Mouse (Mus musculus) lung, embryonic 15.5 days (tissue): Measurements from ENCODE around the gene Pde11a. TPM values are rescaled to one million over a fixed set of nuclear protein-coding genes. Genes with fewer than 3 reads are reported as not detected.
A peak's percentile ranks its signal among the peaks of the same experiment; 100 is the strongest.

Experiments used
- ATAC-seq: fragments of 200-750 bp; cut with Nextera tagmentation; 2 replicates; pipeline ENCODE4 v1.8.0; 2017; ENCODE audit warnings: moderate number of reproducible peaks, borderline replicate concordance; ENCODE audit not compliant: low FRiP score, low TSS enrichment; ENCODE audit errors: extremely low read depth
- H3K27ac ChIP-seq: fragments of 300-500 bp; sonication (generic); 2 replicates; pipeline ENCODE4 v1.5.1; 2015; ENCODE audit warnings: moderate library complexity, mild to moderate bottlenecking, inconsistent platforms
- H3K27me3 ChIP-seq: fragments of 300-500 bp; sonication (generic); 2 replicates; pipeline ENCODE4 v1.6.1; 2015; ENCODE audit warnings: inconsistent platforms
- H3K36me3 ChIP-seq: fragments of 300-500 bp; sonication (generic); 2 replicates; pipeline ENCODE4 v1.6.1; 2015; ENCODE audit warnings: inconsistent platforms
- H3K4me1 ChIP-seq: fragments of 300-500 bp; sonication (generic); 2 replicates; pipeline ENCODE4 v1.6.1; 2015; ENCODE audit warnings: inconsistent platforms
- H3K4me2 ChIP-seq: fragments of 300-500 bp; sonication (generic); 2 replicates; pipeline ENCODE4 v1.6.1; 2015; ENCODE audit warnings: inconsistent platforms, mild to moderate bottlenecking, moderate library complexity
- H3K4me3 ChIP-seq: fragments of 300-500 bp; sonication (generic); 2 replicates; pipeline ENCODE4 v1.5.1; 2015; ENCODE audit warnings: mild to moderate bottlenecking, inconsistent platforms
- H3K9ac ChIP-seq: fragments of 300-500 bp; sonication (generic); 2 replicates; pipeline ENCODE4 v1.6.1; 2015; ENCODE audit warnings: inconsistent platforms
- H3K9me3 ChIP-seq: fragments of 300-500 bp; sonication (generic); 2 replicates; pipeline ENCODE4 v1.6.1; 2016; ENCODE audit warnings: inconsistent platforms
- WGBS: fragments of 180-500 bp; shearing (Covaris S2); methylation state at CpG from one replicate; pipeline ENCODE4 v1.1.7; 2015; 5-methylcytosine and 5-hydroxymethylcytosine counted together
- polyA plus RNA-seq: library from polyadenylated mRNA; unstranded; fragments of >200 nt; fragmentation: Nextera tagmentation; extraction: Ambion mirVana; gene quantifications from 2 replicates; pipeline ENCODE4 v1.2.1, GENCODE M21; 2015

Pde11a gene
- polyA plus RNA-seq, 1 experiment from 2014 or later: 0.14 TPM

DNA sequence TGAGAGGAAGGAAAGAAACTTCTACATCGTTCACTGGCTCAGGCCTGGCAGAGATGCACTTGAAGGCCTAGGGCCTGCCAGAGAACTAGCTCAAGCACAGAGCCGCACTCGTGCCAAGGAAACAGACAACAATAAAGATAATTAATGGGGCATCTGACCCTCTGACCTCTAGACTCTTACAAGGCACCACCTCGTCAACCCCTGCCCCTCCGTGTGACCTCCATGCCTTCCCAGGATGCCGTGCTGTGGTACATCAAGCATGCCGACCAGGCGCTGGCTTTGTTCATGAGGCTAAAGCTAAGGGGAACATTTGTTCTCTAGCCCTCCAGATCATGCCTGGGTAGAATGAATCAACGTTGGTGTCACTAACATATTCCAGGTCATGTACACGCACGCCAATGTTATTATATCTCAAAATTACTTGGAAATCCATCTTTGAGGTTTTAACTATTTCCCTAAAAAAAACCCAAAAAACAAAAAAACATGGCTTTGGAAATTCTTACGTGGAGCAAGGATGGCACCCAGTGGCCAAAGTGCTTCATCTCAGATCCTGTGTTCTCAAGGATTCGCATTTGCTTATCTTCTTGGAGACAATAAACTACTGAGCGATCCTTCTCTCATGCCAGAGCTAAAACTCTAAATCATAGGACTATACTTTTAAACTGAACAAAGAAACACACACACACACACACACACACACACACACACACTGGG is 236.5 kb downstream of the Pde11a start:
- Histone ChIP-seq H3K9me3 (no peaks in the 10 kb centered on the region), H3K27ac (peak overlapping the region; percentile 56; the same call in 1 of the 2 replicates), H3K4me3 (no peak overlapping the region), H3K36me3 (no peaks in the 10 kb centered on the region), H3K4me2 (no peak overlapping the region), H3K9ac (no peak overlapping the region), H3K4me1 (peaks cover 42% of the 10 kb centered on the region), H3K27me3 (no peaks in the 10 kb centered on the region)
- WGBS: 32% methylated on average over 14 of the region's 14 CpGs
- ATAC-seq: no peak

DNA sequence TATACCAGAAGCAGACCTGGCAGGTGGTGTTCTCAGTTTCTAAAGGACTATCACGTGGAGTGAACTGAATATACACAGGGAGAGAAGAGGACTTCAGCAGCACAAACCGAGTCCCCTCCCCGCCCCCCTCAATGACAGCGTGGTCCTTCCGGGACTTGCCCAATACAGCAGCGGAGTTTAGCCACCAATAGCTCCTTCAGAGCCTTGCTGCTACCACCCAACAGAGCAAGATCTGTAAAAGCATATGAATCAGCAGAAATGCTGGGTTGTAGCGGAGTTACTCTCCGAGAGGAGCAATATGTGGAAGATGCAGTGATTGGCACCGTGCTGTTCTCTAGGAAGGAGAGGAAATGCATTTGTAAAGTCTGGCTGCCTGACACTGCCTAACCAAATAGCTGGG is 238.0 kb downstream of the Pde11a start:
- peak overlapping the region; percentile 86 for H3K27ac ChIP-seq
- 44% methylated on average over 9 of the region's 9 CpGs for WGBS
- peaks cover 48% of the 10 kb centered on the region for H3K4me1 ChIP-seq
- no peak for ATAC-seq
- H3K36me3 ChIP-seq: no peaks in the 10 kb centered on the region
- no peaks in the 10 kb centered on the region for H3K27me3 ChIP-seq
- no peak overlapping the region for H3K4me3 ChIP-seq
- no peak overlapping the region for H3K9ac ChIP-seq
- no peak overlapping the region for H3K4me2 ChIP-seq
- no peaks in the 10 kb centered on the region for H3K9me3 ChIP-seq

DNA sequence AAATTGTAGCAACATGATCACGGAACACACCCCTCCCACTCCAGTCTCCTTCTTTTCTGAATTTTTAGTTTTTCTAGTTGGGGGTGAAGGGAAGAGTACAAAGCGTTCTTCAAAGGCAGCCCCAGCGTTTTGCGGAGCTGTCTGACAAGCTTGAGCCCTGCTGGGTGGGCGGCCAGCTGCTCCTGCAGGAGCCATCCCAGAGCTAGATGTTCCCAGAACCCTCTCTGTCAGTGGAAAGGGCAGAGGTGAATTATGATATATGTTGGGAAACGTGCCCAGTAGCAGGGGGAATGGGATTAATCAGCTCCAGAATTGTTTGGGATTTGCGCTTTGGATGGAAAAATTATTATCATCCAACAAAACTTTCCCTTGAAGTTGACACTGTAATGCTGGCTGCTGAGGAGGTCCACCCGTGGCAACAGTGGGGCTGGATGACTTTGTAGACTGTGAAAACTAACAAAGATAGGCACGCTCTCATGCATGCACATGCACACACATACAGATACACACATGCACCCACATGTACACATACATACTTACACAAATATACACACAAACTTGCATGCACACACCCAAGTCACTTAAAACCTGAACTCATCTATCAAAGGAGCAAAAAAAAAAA is 238.7 kb downstream of the Pde11a start:
- peak; percentile 89 for ATAC-seq
- Histone ChIP-seq H3K9me3 (no peaks in the 10 kb centered on the region), H3K27ac (peak overlapping the region; percentile 86), H3K36me3 (no peaks in the 10 kb centered on the region), H3K27me3 (no peaks in the 10 kb centered on the region), H3K9ac (no peak overlapping the region), H3K4me2 (no peak overlapping the region), H3K4me1 (peaks cover 48% of the 10 kb centered on the region), H3K4me3 (no peak overlapping the region)
- 36% methylated on average over 9 of the region's 9 CpGs for WGBS

DNA sequence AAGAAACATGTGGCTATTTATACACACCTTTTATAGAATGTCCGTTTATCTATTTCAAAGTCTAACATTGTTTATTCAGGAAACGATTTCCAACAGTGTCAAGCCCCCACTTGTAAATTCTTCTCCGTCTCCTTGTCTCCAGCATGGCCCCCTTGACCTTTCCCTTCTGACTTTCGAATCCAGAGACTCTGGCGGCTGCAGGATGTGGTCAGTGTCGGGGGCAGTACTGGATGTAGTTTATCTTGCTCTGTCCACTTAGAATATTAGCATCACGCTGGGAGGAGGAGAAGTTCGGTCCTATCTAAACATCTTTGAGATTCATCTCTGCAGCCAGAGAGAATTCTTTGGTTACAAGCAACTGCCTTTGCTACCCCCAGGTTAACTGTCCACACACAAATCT is 240.2 kb downstream of the Pde11a start:
- no peaks in the 10 kb centered on the region for H3K36me3 ChIP-seq
- 5% methylated on average over 8 of the region's 8 CpGs for WGBS
- H3K27ac ChIP-seq: peak overlapping the region; percentile 86

DNA sequence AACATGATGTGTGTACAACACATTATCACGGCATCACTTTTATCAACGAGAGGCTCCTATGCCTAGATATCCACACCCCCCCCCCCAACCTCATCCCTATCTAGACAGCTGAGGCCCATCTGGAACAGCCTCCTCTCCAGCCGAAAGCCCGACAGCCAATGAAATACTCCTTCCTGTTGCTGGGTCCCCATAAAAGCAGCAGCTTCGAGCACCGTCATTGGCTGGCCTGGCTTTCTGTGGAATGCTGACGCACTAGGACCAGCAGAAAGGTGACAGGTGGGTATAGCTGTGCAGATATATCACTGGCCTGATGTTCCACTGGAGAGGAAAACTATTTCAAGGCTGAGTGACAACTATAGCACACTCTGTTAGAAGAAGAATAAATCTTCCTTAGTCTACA is 240.7 kb downstream of the Pde11a start:
- Histone ChIP-seq H3K36me3 (no peaks in the 10 kb centered on the region), H3K9me3 (no peaks in the 10 kb centered on the region), H3K4me3 (no peak overlapping the region), H3K27ac (peak overlapping the region; percentile 86), H3K9ac (no peak overlapping the region), H3K27me3 (no peaks in the 10 kb centered on the region), H3K4me2 (peak overlapping the region; percentile 26; the same call in 1 of the 2 replicates), H3K4me1 (peaks cover 48% of the 10 kb centered on the region)
- peak; percentile 33; the same call in 1 of the 2 replicates for ATAC-seq
- 21% methylated on average over 7 of the region's 7 CpGs for WGBS

More for the DNA sequence above, 240.2 kb downstream of the Pde11a start:
- ATAC-seq: no peak
- Histone ChIP-seq H3K9ac (no peak overlapping the region), H3K4me3 (no peak overlapping the region), H3K4me2 (no peak overlapping the region), H3K9me3 (no peaks in the 10 kb centered on the region), H3K27me3 (no peaks in the 10 kb centered on the region), H3K4me1 (peaks cover 48% of the 10 kb centered on the region)

DNA sequence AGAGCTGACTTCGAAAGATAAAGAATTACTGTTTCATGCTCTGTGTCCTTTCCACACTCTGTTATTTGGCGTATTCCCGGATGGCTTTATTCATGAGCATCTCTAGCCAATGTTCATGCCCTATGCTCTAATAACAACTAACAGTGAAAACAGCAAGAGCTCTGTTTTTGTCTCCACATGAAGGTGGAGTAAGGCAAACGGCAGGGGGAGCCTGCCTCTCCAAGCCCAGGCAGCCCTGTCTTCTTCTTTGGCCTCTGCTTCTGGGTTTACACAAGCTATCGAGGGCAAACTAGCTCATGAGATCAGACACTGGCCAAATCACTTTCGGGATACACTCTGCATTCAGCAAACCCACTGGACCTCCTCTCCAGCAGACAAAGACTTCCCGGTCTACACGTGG is 241.3 kb downstream of the Pde11a start:
- no peaks in the 10 kb centered on the region for H3K36me3 ChIP-seq
- peaks cover 48% of the 10 kb centered on the region for H3K4me1 ChIP-seq
- ATAC-seq: no peak
- no peaks in the 10 kb centered on the region for H3K27me3 ChIP-seq
- H3K4me3 ChIP-seq: no peak overlapping the region
- no peak overlapping the region for H3K9ac ChIP-seq
- no peaks in the 10 kb centered on the region for H3K9me3 ChIP-seq
- WGBS: 44% methylated on average over 8 of the region's 8 CpGs
- H3K27ac ChIP-seq: no peak overlapping the region
- peak overlapping the region; percentile 26; the same call in 1 of the 2 replicates for H3K4me2 ChIP-seq

DNA sequence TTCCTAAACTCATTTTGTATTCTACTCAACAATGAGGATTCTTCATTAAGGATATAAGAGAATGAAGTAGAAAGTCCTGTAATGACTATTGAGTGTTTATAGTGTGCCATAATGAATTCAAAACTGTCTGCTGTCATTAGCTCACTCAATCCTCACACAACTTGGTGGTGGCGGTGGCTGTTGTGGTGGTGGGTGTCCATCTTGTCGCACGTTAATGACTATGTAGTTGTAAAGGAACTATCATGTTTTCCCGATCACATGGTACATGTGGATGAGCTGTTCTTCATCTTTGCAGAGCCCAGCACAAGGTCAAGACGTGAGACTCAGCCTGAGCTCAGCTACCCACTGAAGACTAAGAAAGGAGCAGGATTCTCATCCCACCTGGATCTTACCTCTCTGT is 242.7 kb downstream of the Pde11a start:
- WGBS: 95% methylated on average over 5 of the region's 5 CpGs
- H3K4me2 ChIP-seq: no peak overlapping the region
- no peak for ATAC-seq

DNA sequence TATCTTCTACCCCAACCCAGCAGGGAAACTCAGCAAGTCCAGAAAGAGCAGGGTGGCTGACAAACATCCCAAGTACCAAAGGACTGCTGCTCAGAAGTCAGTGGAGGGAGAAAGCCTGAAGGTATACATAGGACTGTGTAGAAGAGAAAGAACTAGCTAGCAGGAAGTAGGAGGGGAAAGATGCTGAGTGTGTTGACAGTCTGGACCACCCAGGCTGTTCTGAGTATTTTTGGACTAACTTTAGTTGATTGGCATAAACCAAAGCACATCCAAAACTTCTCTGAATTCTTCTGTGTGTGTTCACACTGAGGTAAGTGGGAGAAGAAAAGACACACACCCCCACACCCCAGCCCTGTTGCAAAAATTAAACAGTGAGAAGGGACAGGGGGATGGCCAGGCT is 248.1 kb downstream of the Pde11a start:
- Histone ChIP-seq H3K36me3 (no peaks in the 10 kb centered on the region), H3K4me3 (no peak overlapping the region), H3K4me1 (peaks cover 37% of the 10 kb centered on the region), H3K27ac (peak overlapping the region; percentile 89), H3K9me3 (no peaks in the 10 kb centered on the region), H3K4me2 (no peak overlapping the region), H3K9ac (no peak overlapping the region), H3K27me3 (no peaks in the 10 kb centered on the region)
- peak; percentile 31 for ATAC-seq

More for the DNA sequence above, 242.7 kb downstream of the Pde11a start:
- no peaks in the 10 kb centered on the region for H3K9me3 ChIP-seq
- H3K27ac ChIP-seq: no peak overlapping the region
- no peak overlapping the region for H3K4me3 ChIP-seq
- peaks cover 46% of the 10 kb centered on the region for H3K4me1 ChIP-seq
- no peaks in the 10 kb centered on the region for H3K27me3 ChIP-seq
- no peaks in the 10 kb centered on the region for H3K36me3 ChIP-seq
- H3K9ac ChIP-seq: no peak overlapping the region

DNA sequence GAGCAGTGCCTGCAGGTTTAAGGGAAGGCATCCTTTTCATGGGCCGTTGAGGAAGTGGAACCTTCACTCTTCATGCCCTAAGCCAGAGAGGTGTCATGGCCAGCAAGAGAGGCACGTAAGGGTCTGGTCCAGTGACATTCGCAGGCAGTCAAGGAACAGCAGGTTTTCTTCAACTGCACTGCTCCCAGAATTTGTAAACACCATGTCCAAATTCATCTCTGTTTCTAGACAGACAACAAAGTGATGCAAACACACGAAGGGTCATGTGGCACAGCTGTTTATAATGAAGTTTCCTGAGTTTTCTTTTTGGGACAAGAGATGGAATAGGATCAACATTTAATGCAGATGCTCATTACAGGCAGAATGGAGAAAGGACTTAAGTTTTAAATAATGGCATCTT is 249.7 kb downstream of the Pde11a start:
- H3K36me3 ChIP-seq: no peaks in the 10 kb centered on the region
- H3K9ac ChIP-seq: no peak overlapping the region
- no peaks in the 10 kb centered on the region for H3K9me3 ChIP-seq
- ATAC-seq: peak; percentile 81
- H3K27ac ChIP-seq: peak overlapping the region; percentile 89
- peaks cover 37% of the 10 kb centered on the region for H3K4me1 ChIP-seq
- H3K4me3 ChIP-seq: no peak overlapping the region
- H3K4me2 ChIP-seq: peak overlapping the region; percentile 23; the same call in 1 of the 2 replicates
- WGBS: 19% methylated on average over 4 of the region's 4 CpGs
- H3K27me3 ChIP-seq: no peaks in the 10 kb centered on the region

DNA sequence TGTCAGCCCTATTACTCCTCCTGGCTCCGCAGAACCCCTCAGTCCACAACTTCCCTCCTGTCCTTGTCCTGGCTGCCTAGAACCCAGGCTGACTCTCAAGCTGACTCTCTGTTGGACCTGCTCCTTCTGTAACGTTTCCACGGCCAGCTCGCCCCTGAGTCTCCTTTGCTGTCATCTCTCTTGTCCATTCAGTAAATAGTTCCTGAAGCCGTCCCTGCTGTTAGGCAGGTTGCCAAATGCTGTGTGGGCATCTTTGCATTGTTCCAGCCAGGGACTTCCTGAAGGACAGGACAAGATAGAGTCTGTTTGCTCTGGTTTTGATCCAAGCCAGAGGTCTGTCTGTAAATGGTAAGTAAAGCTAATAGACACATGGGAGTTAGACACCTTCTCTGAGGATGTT is 250.2 kb downstream of the Pde11a start:
- Histone ChIP-seq H3K4me1 (peaks cover 37% of the 10 kb centered on the region), H3K4me3 (no peak overlapping the region), H3K36me3 (no peaks in the 10 kb centered on the region), H3K27me3 (no peaks in the 10 kb centered on the region), H3K27ac (peak overlapping the region; percentile 89), H3K9me3 (no peaks in the 10 kb centered on the region), H3K4me2 (peak overlapping the region; percentile 23; the same call in 1 of the 2 replicates), H3K9ac (no peak overlapping the region)
- peak; percentile 55; the same call in 1 of the 2 replicates for ATAC-seq
- 24% methylated on average over 5 of the region's 5 CpGs for WGBS

DNA sequence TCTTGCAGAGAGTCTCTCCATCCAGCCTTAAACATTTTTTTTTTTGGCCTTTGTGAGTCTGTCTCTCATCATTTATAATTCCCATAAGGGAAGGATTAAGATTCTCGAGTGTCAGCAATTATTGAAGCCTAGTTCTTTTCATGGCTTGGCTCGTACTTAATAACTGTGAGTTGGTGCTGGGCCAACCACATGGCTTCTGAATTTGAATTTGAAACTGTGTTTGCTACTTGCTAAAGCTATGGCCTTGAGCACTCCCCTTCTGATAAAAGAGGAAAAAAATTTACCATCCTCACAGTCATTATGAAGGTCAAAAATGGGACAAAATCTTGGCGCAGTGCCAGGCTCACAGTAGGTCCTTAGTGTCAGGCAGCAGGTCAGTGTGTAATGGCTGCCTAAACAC is 251.4 kb downstream of the Pde11a start:
- no peaks in the 10 kb centered on the region for H3K27me3 ChIP-seq
- no peak overlapping the region for H3K9ac ChIP-seq
- H3K36me3 ChIP-seq: no peaks in the 10 kb centered on the region
- no peak overlapping the region for H3K4me2 ChIP-seq
- H3K4me3 ChIP-seq: no peak overlapping the region
- ATAC-seq: peak; percentile 19; the same call in 1 of the 2 replicates
- peak overlapping the region; percentile 89 for H3K27ac ChIP-seq
- 41% methylated on average over 3 of the region's 3 CpGs for WGBS
- H3K9me3 ChIP-seq: no peaks in the 10 kb centered on the region
- peaks cover 37% of the 10 kb centered on the region for H3K4me1 ChIP-seq

DNA sequence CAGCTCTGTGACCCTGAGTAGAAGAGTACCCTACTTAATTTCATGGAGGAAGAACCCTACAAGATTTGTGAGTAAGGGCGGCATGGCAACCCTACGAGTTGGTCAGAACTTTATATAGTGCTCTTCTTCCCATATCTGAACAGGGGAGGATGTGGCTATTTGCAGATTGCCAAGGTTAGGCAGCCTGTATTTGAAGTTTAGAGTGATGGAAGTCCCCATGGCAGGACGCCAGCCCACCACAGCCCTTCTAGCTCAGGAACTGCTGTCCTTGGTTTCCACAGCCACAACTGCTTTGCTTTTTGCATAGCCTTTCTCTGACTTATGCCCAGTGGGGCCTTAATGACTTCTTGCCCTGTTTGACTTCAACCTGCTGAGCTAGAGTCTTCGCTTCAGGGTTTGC is 253.6 kb downstream of the Pde11a start:
- no peak overlapping the region for H3K9ac ChIP-seq
- H3K27me3 ChIP-seq: no peaks in the 10 kb centered on the region
- H3K9me3 ChIP-seq: no peaks in the 10 kb centered on the region
- no peak for ATAC-seq
- no peak overlapping the region for H3K4me3 ChIP-seq
- H3K4me1 ChIP-seq: peaks cover 32% of the 10 kb centered on the region
- no peak overlapping the region for H3K4me2 ChIP-seq
- H3K27ac ChIP-seq: no peak overlapping the region
- H3K36me3 ChIP-seq: no peaks in the 10 kb centered on the region
- WGBS: 74% methylated on average over 4 of the region's 4 CpGs
